Mouse (Mus musculus): ENCODE results near the gene Hbs1l. TPM values are rescaled to one million over a fixed set of nuclear protein-coding genes. Genes with fewer than 3 reads are reported as not detected.

Gene Hbs1l
- polyA plus RNA-seq, 1 experiment: 43.7 TPM

DNA sequence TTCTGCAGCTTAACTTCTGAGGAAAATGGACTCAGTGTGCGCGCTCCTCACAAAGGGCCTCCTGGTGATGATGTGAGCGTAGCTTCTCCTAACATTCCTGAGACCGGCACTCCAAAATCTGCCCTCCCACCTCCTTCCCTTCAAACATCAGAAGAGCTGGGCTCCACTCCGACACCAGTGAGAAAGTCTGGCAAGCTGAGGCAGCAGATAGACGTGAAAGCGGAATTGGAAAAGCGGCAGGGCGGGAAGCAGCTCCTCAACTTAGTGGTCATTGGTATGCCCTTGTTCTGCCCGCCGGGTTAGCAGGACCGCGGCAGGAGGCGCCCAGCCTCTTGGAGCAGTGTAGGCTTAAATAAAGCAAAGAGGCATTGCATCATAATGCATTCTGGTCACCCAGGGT is 45.9 kb downstream of the Hbs1l start:
- no peak for DNase-seq
- H3K4me1 ChIP-seq (ENCODE audit: control insufficient read depth, insufficient read depth, low read length): no peaks in the 10 kb centered on the region
- no peak for TF ChIP-seq POLR2A (IDR thresholded peaks at IDR 0.05; ENCODE audit: borderline replicate concordance, insufficient read depth, low read length)
- no peak for TF ChIP-seq CTCF (IDR thresholded peaks at IDR 0.05; ENCODE audit: borderline replicate concordance, insufficient read depth, low read depth, low read length)
- H3K27ac ChIP-seq (ENCODE audit: insufficient read depth, low read length): no peak overlapping the region
- 78% methylated on average over 14 of the region's 14 CpGs for WGBS
- no peaks in the 10 kb centered on the region for H3K27me3 ChIP-seq (ENCODE audit: control insufficient read depth, insufficient read depth, low read length)
- no peak overlapping the region for H3K4me3 ChIP-seq (replicated peaks; ENCODE audit: insufficient read depth, low read depth, low read length)

DNA sequence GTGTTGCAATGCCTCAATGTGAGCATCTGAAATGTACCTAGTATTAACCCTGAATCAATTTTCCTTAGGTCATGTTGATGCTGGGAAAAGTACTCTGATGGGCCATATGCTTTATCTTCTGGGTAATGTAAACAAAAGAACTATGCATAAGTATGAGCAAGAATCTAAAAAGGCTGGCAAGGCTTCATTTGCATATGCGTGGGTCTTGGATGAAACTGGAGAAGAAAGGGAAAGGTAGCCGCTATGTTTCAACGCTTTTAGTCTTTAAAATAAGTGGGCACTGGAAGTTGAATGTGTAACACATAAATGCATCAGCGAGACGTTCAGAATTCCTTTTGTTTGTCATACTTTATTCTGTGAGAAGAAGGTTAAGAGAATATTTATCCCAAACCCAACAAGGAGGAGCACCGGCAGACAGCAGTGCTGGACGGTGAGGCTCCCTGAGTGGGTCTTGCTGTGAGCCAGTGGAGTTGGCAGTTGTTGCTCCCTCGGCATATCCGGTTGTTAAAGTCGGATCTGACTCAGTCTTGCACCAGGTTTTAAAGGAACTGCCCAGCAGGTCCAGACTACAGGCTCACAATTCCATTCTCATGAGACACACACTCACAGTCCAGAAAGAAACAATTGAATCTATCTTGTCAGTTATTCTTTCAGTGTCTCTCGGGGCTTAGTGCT is 46.7 kb downstream of the Hbs1l start:
- WGBS: 74% methylated on average over 11 of the region's 11 CpGs
- no peak overlapping the region for H3K4me3 ChIP-seq (replicated peaks; ENCODE audit: insufficient read depth, low read depth, low read length)
- TF ChIP-seq POLR2A (IDR thresholded peaks at IDR 0.05; ENCODE audit: borderline replicate concordance, insufficient read depth, low read length) (no peak), CTCF (IDR thresholded peaks at IDR 0.05; ENCODE audit: borderline replicate concordance, insufficient read depth, low read depth, low read length) (no peak)
- H3K27me3 ChIP-seq (ENCODE audit: control insufficient read depth, insufficient read depth, low read length): no peaks in the 10 kb centered on the region
- DNase-seq: no peak
- H3K27ac ChIP-seq (ENCODE audit: insufficient read depth, low read length): no peak overlapping the region
- no peaks in the 10 kb centered on the region for H3K4me1 ChIP-seq (ENCODE audit: control insufficient read depth, insufficient read depth, low read length)

DNA sequence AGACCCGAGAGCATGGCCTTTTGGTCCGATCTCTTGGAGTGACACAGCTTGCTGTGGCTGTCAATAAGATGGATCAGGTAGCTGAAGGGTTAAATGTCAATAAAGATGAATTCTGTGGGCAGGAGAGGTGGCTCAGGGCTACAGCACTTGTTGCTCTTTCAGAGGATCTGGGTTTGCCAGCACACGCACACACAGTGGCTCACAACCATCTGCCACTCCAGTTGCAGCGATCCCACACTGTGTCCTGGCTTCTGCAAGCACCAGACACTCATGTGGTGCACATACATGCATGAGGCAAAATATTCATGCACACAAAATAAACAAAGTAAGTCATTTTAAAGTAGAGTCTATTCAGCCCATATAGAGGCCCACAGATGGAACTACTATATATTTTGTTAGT is 51.6 kb downstream of the Hbs1l start:
- no peak overlapping the region for H3K4me3 ChIP-seq (replicated peaks; ENCODE audit: insufficient read depth, low read depth, low read length)
- no peak overlapping the region for H3K27ac ChIP-seq (ENCODE audit: insufficient read depth, low read length)
- no peaks in the 10 kb centered on the region; the same call in 1 of the 2 replicates for H3K4me1 ChIP-seq (ENCODE audit: control insufficient read depth, insufficient read depth, low read length)
- H3K27me3 ChIP-seq (ENCODE audit: control insufficient read depth, insufficient read depth, low read length): no peaks in the 10 kb centered on the region
- TF ChIP-seq CTCF (IDR thresholded peaks at IDR 0.05; ENCODE audit: borderline replicate concordance, insufficient read depth, low read depth, low read length) (no peak), POLR2A (IDR thresholded peaks at IDR 0.05; ENCODE audit: borderline replicate concordance, insufficient read depth, low read length) (no peak)
- DNase-seq: peak in 1 of 2 experiments; percentile 33
- 49% methylated on average over 4 of the region's 4 CpGs for WGBS

DNA sequence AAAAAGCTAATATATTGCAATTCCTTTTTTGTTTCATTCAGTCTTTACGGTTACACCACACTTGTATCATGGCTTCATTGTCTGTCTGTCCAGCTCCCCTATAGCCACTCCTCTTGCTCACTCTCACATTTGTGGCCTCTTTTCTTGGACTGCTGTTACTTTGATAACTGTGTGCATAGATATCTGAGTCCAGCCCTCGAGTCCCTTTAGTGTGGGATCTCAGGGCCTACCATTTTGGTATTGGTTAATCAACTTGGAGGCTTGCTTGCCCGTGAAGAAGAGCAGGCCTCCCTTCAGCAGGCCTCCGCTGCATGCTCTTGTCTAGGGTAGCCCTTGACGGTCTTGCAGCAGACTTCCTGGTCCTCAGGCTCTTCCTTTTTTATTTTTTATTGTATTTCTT is 53.7 kb downstream of the Hbs1l start:
- Histone ChIP-seq H3K4me3 (replicated peaks; ENCODE audit: insufficient read depth, low read depth, low read length) (no peak overlapping the region), H3K4me1 (ENCODE audit: control insufficient read depth, insufficient read depth, low read length) (no peaks in the 10 kb centered on the region; the same call in 1 of the 2 replicates), H3K27ac (ENCODE audit: insufficient read depth, low read length) (no peak overlapping the region), H3K27me3 (ENCODE audit: control insufficient read depth, insufficient read depth, low read length) (no peaks in the 10 kb centered on the region)
- TF ChIP-seq POLR2A (IDR thresholded peaks at IDR 0.05; ENCODE audit: borderline replicate concordance, insufficient read depth, low read length) (no peak), CTCF (IDR thresholded peaks at IDR 0.05; ENCODE audit: borderline replicate concordance, insufficient read depth, low read depth, low read length) (no peak)
- 99% methylated on average over 5 of the region's 5 CpGs for WGBS
- no peak for DNase-seq

DNA sequence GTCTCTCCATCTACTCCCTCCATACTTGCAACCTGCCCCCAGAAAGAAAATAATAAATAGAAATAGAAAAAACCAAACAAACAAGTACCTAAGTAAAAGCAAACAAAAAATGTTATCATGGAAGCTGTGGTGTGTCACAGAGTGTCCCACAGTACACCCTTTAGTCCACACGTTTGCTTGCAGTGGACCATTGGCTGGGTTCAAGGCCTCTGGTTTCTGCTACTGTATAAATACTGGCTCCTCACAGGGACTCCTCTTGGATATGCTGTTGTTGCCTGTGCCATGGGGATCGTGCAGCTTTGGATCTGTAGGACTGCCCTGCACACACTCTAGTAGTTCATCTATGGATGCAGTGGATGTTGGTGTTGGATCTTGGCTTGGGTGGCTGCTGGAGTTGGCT is 54.2 kb downstream of the Hbs1l start:
- no peaks in the 10 kb centered on the region; the same call in 1 of the 2 replicates for H3K4me1 ChIP-seq (ENCODE audit: control insufficient read depth, insufficient read depth, low read length)
- no peaks in the 10 kb centered on the region for H3K27me3 ChIP-seq (ENCODE audit: control insufficient read depth, insufficient read depth, low read length)
- H3K27ac ChIP-seq (ENCODE audit: insufficient read depth, low read length): no peak overlapping the region
- 95% methylated on average over 2 of the region's 2 CpGs for WGBS
- no peak for TF ChIP-seq CTCF (IDR thresholded peaks at IDR 0.05; ENCODE audit: borderline replicate concordance, insufficient read depth, low read depth, low read length)
- TF ChIP-seq POLR2A (IDR thresholded peaks at IDR 0.05; ENCODE audit: borderline replicate concordance, insufficient read depth, low read length): no peak
- DNase-seq: no peak
- no peak overlapping the region for H3K4me3 ChIP-seq (replicated peaks; ENCODE audit: insufficient read depth, low read depth, low read length)

DNA sequence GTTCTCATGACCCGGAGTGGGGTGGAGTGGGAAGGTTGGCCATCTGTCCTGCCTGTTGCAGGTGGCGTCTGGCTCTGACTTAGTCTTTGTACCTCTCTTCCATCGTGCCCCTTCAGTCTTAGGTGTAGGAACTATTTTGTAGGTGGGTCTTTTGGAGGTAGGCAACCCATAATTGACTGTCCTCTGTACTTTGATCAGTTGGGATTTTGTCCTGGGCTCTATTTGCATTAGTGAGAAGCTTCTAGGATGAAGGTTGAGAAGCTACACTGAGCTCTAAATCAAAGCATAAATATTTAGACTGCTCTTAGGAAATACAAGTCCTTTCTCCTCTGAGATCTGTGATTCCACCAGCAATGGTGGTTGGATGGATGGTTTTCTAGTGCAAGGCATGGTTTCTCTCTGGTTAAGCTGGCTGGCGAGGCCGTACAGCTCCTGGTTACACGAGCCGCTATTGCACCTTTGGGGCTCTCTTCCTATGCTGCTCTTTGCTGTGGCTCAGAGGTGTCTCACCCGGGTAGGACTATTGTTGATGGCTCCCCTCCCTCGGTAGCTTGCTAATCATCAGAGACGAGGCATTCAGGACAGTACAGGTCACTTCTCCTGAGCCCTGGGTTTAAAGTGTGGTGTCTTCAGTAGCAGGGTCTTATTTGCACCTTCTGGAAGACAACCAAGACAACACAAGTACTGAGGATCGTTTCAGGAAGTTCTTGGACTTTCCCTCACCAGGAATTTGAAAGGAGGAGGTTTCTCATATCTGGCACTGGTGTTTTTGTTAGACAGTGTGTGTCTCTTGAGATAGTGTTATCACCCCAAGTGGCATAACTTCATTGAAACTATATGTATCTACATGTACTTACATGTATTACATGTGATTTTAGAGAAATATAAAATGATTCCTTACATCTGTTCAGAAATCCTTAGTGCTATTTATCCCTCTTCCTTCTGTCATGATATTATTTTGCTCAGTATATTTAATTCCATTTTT is 55.0 kb downstream of the Hbs1l start:
- Histone ChIP-seq H3K4me1 (ENCODE audit: control insufficient read depth, insufficient read depth, low read length) (no peaks in the 10 kb centered on the region; the same call in 1 of the 2 replicates), H3K27ac (ENCODE audit: insufficient read depth, low read length) (no peak overlapping the region), H3K4me3 (replicated peaks; ENCODE audit: insufficient read depth, low read depth, low read length) (no peak overlapping the region), H3K27me3 (ENCODE audit: control insufficient read depth, insufficient read depth, low read length) (no peaks in the 10 kb centered on the region)
- TF ChIP-seq CTCF (IDR thresholded peaks at IDR 0.05; ENCODE audit: borderline replicate concordance, insufficient read depth, low read depth, low read length) (no peak), POLR2A (IDR thresholded peaks at IDR 0.05; ENCODE audit: borderline replicate concordance, insufficient read depth, low read length) (no peak)
- 77% methylated on average over 11 of the region's 11 CpGs for WGBS
- no peak for DNase-seq

DNA sequence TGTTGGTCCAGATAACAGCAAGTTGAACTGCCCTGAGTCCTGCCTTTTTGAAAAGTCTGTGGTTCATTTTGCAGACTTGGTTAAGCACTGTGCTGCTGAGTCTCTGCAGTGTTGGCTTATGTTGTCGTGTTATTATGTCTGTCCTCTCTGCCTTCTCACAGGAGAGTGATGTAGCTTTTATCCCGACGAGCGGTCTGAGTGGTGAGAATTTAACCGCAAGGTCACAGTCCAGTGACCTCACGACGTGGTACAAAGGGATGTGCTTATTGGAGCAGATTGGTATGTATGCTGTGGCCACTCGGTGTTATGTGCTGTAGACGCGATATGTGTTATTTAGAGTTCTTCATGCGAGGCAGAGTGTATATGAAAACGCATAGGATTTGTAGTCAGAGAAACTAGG is 56.0 kb downstream of the Hbs1l start:
- WGBS: 55% methylated on average over 12 of the region's 12 CpGs
- DNase-seq: no peak
- Histone ChIP-seq H3K27me3 (ENCODE audit: control insufficient read depth, insufficient read depth, low read length) (no peaks in the 10 kb centered on the region), H3K4me3 (replicated peaks; ENCODE audit: insufficient read depth, low read depth, low read length) (no peak overlapping the region), H3K4me1 (ENCODE audit: control insufficient read depth, insufficient read depth, low read length) (no peaks in the 10 kb centered on the region; the same call in 1 of the 2 replicates), H3K27ac (ENCODE audit: insufficient read depth, low read length) (no peak overlapping the region)
- TF ChIP-seq CTCF (IDR thresholded peaks at IDR 0.05; ENCODE audit: borderline replicate concordance, insufficient read depth, low read depth, low read length): no peak
- no peak for TF ChIP-seq POLR2A (IDR thresholded peaks at IDR 0.05; ENCODE audit: borderline replicate concordance, insufficient read depth, low read length)
